Mouse (Mus musculus) kidney, adult 2 months (tissue): ENCODE data around the gene Ube2n. TPM values are rescaled to one million over a fixed set of nuclear protein-coding genes. Genes with fewer than 3 reads are reported as not detected.

Source experiments
- DNase-seq: peaks from one replicate; pipeline ENCODE4 v3.0.0; 2021
- H3K27ac ChIP-seq: fragments of 200-500 bp; 2 replicates; pipeline ENCODE4 v1.5.1; 2012; ENCODE audit warnings: low read depth, low read length, control low read depth, inconsistent platforms; ENCODE audit not compliant: insufficient read depth
- H3K27me3 ChIP-seq: fragments of 200-500 bp; replicated peaks from 2 replicates; pipeline ENCODE4 v1.6.1; 2012; ENCODE audit warnings: mild to moderate bottlenecking, moderate library complexity, low read length, inconsistent platforms; ENCODE audit not compliant: control insufficient read depth, insufficient read depth
- H3K36me3 ChIP-seq: fragments of 200-500 bp; 2 replicates; pipeline ENCODE4 v1.6.1; 2012; ENCODE audit warnings: mild to moderate bottlenecking, moderate library complexity, low read length, inconsistent platforms; ENCODE audit not compliant: control insufficient read depth, insufficient read depth
- H3K4me1 ChIP-seq: fragments of 200-500 bp; 2 replicates; pipeline ENCODE4 v1.6.1; 2011; ENCODE audit warnings: low read length; ENCODE audit not compliant: control insufficient read depth, insufficient read depth
- H3K4me3 ChIP-seq: fragments of 200-500 bp; 2 replicates; pipeline ENCODE4 v1.5.1; 2011; ENCODE audit warnings: mild to moderate bottlenecking, low read depth, low read length, control low read depth; ENCODE audit not compliant: insufficient read depth
- CTCF ChIP-seq: fragments of 200-500 bp; conservative IDR thresholded peaks from 2 replicates; pipeline ENCODE4 v1.5.1; 2011; ENCODE audit warnings: low read depth, mild to moderate bottlenecking, control low read depth, low read length, moderate library complexity, mixed read lengths; ENCODE audit not compliant: insufficient read depth, insufficient read length
- POLR2A ChIP-seq: fragments of 200-500 bp; IDR thresholded peaks from one replicate; pipeline ENCODE4 v1.6.1; 2011; ENCODE audit warnings: low read depth, low read length, control low read depth
- WGBS: fragments of 180-500 bp; shearing (Covaris S2); methylation state at CpG from one replicate; pipeline ENCODE4 v1.1.7; 2018; 5-methylcytosine and 5-hydroxymethylcytosine counted together
- polyA plus RNA-seq: library from polyadenylated mRNA; depleted of rRNA; stranded (reverse); fragments of >200 nt; gene quantifications from 2 replicates; pipeline ENCODE4 v1.2.3, GENCODE M21; 2012; rRNA removed

The Ube2n gene
- 41.7 and 53.2 TPM in 2 replicates for polyA plus RNA-seq

- H3K27me3 ChIP-seq = no peaks in the 10 kb centered on the region
- DNase-seq = peak; percentile 99
- peaks cover 12% of the 10 kb centered on the region for H3K4me1 ChIP-seq
- WGBS = 1% methylated on average over 81 of the region's 81 CpGs
- TF ChIP-seq CTCF (no peak), POLR2A (peak; percentile 8)
- peak within 1 kb of the TSS; percentile 89 for H3K27ac ChIP-seq
- H3K36me3 ChIP-seq = no peaks in the 10 kb centered on the region
- peak within 1 kb of the TSS; percentile 79 for H3K4me3 ChIP-seq
Observed at GRCm38 (mm10) chr10:95514656-95515292, at the start of gene Ube2n. TSS of gene Ube2n (plus strand) at chr10:95515145.

- Histone ChIP-seq H3K27me3 (no peaks in the 10 kb centered on the region), H3K36me3 (no peaks in the 10 kb centered on the region), H3K4me3 (no peak overlapping the region), H3K27ac (no peak overlapping the region), H3K4me1 (no peaks in the 10 kb centered on the region)
- TF ChIP-seq POLR2A = no peak
- TF ChIP-seq CTCF = no peak
- WGBS = 40% methylated on average over 4 of the region's 4 CpGs
- DNase-seq = no peak
Observed at GRCm38 (mm10) chr10:95465485-95465896, 49.5 kb upstream of the Ube2n start.

- WGBS = 76% methylated on average over 4 of the region's 4 CpGs
- no peak for DNase-seq
- Histone ChIP-seq H3K27me3 (no peaks in the 10 kb centered on the region), H3K27ac (no peak overlapping the region), H3K36me3 (no peaks in the 10 kb centered on the region), H3K4me1 (no peaks in the 10 kb centered on the region), H3K4me3 (no peak overlapping the region)
- TF ChIP-seq CTCF (no peak), POLR2A (no peak)
Observed at GRCm38 (mm10) chr10:95468894-95469293, 46.1 kb upstream of the Ube2n start.

- TF ChIP-seq POLR2A (no peak), CTCF (no peak)
- no peaks in the 10 kb centered on the region for H3K4me1 ChIP-seq
- no peak overlapping the region for H3K27ac ChIP-seq
- no peak overlapping the region for H3K4me3 ChIP-seq
- no peaks in the 10 kb centered on the region for H3K27me3 ChIP-seq
- DNase-seq = no peak
- 72% methylated on average over 3 of the region's 3 CpGs for WGBS
- H3K36me3 ChIP-seq = no peaks in the 10 kb centered on the region
Observed at GRCm38 (mm10) chr10:95471186-95471585, 43.8 kb upstream of the Ube2n start.

- no peak for DNase-seq
- Histone ChIP-seq H3K27ac (no peak overlapping the region), H3K36me3 (no peaks in the 10 kb centered on the region), H3K4me1 (no peaks in the 10 kb centered on the region), H3K27me3 (no peaks in the 10 kb centered on the region), H3K4me3 (no peak overlapping the region)
- TF ChIP-seq CTCF (no peak), POLR2A (no peak)
- WGBS = 93% methylated on average over 11 of the region's 11 CpGs
Observed at GRCm38 (mm10) chr10:95471889-95472547, 42.9 kb upstream of the Ube2n start.

GRCm38 (mm10) chr10:95475923-95476322 is 39.0 kb upstream of the Ube2n start:
- Histone ChIP-seq H3K4me1 (no peaks in the 10 kb centered on the region), H3K4me3 (no peak overlapping the region), H3K27me3 (no peaks in the 10 kb centered on the region), H3K27ac (no peak overlapping the region), H3K36me3 (no peaks in the 10 kb centered on the region; the same call in 1 of the 2 replicates)
- TF ChIP-seq CTCF (peak; percentile 97), POLR2A (no peak)
- 11% methylated on average over 10 of the region's 10 CpGs for WGBS
- peak; percentile 84 for DNase-seq

- no peak overlapping the region for H3K4me3 ChIP-seq
- 82% methylated on average over 11 of the region's 11 CpGs for WGBS
- H3K4me1 ChIP-seq = no peaks in the 10 kb centered on the region
Observed at GRCm38 (mm10) chr10:95477516-95477915, 37.4 kb upstream of the Ube2n start.

More at GRCm38 (mm10) chr10:95477516-95477915, 37.4 kb upstream of the Ube2n start:
- DNase-seq = no peak
- TF ChIP-seq POLR2A (no peak), CTCF (no peak)
- H3K36me3 ChIP-seq = no peaks in the 10 kb centered on the region; the same call in 1 of the 2 replicates
- H3K27me3 ChIP-seq = no peaks in the 10 kb centered on the region
- no peak overlapping the region for H3K27ac ChIP-seq
